Mouse (Mus musculus) testis, adult 2 months (tissue): Measurements from ENCODE around the gene Dclre1b.

Experiments used
- CTCF ChIP-seq: fragments of 200-500 bp; IDR thresholded peaks from 2 replicates; pipeline ENCODE4 v1.5.1; 2012; ENCODE audit warnings: low read depth, mild to moderate bottlenecking, inconsistent platforms, low read length, moderate library complexity; ENCODE audit not compliant: control insufficient read depth, insufficient read depth, insufficient replicate concordance
- POLR2A ChIP-seq: fragments of 200-500 bp; IDR thresholded peaks from 2 replicates; pipeline ENCODE4 v1.6.1; 2012; ENCODE audit warnings: low read depth, mild to moderate bottlenecking, inconsistent platforms, low read length, moderate library complexity; ENCODE audit not compliant: control insufficient read depth

DNA sequence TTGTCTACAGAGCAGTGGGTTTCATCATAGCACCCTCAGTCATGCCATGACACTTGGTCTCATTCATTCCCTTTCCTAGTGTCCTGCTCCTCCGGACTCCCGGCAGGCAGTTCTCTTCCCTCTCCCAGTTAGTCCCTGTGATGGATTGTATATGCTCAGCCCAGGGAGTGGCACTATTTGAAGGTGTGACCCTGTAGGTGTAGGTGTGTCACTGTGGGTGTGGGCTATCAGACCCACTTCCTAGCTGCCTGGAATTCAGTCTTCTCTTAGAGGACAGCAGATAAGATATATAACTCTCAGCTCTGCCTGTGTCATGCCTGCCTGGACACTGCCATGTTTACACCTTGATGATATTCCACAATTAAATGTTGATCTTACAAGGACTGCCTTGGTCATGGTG, 52.3 kb downstream of the Dclre1b start:
- TF ChIP-seq CTCF (no peak), POLR2A (no peak)
